Mouse (Mus musculus) skeletal muscle tissue, adult 2 months (tissue): ENCODE results near the gene Cngb1.
A peak's percentile ranks its signal among the peaks of the same experiment; 100 is the strongest.

Experiments used
- DNase-seq: peaks from one replicate; pipeline ENCODE4 v3.0.0-alpha.2; 2012; ENCODE audit warnings: low read depth, low spot score

The Cngb1 gene

DNA sequence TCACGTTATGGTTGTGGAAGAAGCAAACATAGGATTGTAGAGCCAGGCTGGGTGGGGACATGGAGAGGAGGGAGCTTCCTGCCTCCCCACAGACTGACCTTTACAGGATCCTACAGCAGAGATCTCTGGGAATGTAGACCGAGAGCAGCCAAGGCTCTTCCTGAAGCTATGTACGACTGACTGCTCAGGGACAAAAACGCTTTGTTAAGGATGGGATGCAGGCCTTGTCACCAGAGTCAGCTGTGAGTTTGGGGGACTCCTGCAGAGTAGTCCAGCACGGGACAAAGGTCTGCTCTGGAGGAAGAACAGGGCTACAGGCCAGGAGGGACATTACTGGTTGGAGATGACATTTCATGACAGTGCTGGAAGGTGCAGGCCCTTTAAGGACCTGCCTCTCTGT is 18.3 kb upstream of the Cngb1 start:
- no peak for DNase-seq

GRCm38 (mm10) chr8:95323201-95323600 is 16.8 kb upstream of the Cngb1 start:
- no peak for DNase-seq

DNA sequence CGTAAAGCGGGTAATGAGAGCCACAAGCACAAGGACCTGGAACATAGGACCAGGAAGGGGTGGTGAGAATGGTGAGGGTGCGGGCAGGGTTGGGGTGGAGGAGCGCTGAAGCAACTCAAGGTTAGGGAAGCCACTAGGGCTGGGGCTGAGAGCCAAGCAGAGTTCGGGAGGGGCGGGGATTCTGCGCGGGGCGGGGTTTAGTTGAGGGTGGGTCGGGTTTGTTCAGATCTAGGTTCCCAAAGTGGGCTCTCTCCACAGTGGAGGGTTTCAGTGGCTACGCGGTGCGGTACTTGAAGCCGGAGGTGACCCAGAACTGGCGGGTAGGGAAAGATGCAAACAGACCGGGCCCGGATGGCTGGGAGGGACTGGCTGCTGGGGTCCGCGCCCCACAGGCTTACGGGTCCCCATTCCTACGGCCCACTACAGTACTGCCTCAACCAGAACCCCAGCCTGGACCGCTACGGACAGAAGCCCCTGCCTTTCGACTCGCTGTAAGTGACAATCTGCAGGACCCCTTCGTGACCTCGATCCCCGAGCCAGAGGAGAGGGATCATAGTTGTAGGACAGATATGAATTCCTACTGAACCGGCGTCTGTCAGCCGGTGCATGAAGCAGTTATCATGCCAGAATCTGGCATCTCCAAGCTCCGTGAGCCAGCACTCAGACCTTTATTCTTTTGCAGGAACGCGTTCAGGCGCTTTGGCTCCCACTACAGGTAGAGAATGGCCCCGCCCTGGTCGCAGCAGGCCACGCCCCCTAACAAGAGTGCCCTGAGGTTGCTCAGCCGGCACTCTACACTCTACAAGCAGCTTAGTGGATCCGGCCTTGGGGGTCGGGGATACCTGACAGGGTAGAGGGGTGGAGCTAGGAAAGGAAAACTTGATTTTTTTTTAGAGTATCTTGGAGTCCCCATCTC is 14.1 kb upstream of the Cngb1 start:
- DNase-seq: no peak

DNA sequence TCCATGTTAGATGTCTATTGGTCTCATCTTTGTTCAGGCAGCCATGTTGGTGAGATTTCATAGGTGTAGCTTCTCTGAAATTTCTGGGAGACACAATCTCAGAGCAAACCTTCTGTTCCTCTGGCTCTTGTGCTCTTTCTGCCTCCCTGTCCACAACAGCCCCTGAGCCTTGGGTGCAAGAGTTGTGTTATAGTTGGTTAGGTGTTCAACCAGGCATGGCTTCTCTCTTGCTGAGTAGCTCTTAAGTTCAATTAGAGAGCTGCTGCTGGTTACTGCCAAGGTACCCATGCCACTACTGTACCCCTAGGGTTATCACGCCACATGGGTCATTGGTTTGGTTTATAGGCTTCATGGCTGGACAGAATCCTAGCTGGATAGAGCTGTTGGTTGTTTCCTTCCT is 9.0 kb upstream of the Cngb1 start:
- DNase-seq: no peak

DNA sequence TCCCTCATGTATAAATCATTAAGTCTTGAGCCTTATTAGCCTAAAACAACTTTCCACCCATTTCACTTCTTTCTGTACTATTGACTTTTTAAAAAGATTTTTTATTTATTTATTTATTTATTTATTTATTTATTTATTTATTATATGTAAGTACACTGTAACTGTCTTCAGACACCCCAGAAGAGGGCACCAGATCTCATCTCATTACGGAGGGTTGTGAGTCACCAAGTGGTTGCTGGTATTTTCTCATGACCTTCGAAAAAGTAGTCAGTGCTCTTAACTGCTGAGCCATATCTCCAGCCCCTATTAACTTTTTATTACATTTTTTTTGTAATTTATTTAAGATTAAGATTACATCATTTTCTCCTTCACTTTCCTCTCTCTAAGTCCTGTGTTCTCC is 8.3 kb upstream of the Cngb1 start:
- DNase-seq: no peak

GRCm38 (mm10) chr8:95313857-95314256 is 7.5 kb upstream of the Cngb1 start:
- DNase-seq: no peak

- no peak for DNase-seq
Observed at GRCm38 (mm10) chr8:95312836-95313235, 6.5 kb upstream of the Cngb1 start.

DNA sequence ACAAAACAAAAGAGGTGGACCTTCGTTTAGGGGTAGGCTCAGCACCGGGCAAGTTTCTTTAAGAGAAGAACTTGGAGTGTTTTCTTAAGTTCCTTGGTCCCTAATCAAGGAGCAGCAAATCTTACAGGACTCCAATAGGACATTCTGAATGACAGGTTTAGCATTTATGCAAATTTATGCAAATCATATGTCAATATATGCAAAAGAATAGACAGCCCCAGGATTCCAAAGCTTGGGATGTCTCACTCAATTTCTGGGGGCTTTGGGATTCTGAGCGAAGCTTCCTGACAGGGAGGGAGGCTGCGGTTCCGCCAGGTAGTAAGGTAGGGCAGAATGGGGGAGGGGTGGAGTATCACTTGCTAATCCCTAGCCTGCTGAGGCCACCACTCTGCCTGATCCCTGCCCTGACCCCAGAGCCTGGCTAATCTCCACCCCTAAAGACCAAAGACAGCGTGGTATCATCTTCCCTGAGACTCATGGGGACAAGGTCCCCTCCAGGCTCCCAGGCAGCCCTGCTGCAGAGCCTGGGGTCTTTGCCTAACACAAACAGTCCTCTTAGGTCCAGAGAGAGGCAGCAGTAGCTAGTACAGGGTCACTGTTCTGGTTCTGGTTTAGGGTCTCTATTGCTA is 4.1 kb upstream of the Cngb1 start, which contains the start of gene Tepp:
Gene Tepp, plus strand, starts transcription at position 225 of the 629 bp plus-strand sequence.
- no peak for DNase-seq

DNA sequence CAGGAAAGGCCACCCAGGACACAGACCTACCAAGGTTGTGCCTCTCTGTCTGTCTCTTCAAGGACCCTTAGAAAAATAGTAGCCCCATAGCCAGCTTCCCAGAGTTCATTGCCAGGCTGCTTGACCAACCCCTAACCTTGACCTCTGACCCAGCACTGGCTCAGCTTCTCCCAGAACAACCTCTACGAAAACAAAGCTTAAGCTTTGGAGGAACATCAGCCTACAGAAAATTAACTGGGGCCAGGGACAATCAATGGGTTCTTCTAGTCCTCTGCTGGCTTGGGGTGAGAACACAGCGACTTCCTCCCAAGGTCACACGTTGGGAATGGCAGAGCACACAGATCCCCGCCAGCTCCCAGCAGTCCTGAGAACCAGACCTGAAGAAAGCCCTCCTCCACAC is 859 bp downstream of the Cngb1 start:
- no peak for DNase-seq

DNA sequence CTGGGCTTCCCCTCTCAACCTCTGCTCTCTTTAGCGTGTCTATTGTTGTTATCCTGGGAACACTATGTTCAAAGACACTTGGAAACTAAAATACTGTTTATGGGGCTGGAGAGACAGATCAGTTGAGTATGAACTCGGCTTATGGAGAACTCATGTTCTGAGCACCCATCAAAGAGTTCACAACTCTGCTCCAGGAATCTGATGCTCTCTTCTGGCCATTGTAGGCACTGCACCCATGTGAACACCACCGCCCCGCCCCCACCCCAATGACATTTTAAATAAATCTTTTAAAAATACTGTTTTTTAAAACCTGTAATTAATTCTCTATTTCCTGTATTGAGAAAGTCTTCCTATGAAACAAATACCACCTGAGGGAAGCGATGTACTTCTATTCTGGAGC is 4.0 kb downstream of the Cngb1 start:
- DNase-seq: no peak

DNA sequence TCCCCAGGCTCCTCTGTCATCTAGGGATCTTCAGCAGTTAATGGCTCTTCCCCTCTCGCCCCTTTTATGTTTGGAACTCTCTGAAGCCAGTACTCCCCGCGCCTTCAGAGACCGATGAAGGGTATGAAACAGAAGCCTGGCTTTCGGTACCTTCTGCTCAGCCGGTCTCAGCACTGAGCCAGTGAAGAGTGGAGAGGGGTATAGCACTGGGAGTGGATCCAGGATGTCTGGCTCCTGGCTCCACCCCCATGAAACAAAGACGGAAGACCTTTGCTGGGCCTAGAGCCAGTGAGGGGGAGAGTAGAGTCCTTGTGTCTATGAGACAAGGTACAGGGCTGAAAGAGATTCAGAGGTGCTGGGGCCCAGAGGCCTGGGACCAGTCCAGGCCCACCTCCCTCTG is 12.5 kb downstream of the Cngb1 start:
- peak; percentile 7 for DNase-seq

GRCm38 (mm10) chr8:95293172-95293571 is 13.2 kb downstream of the Cngb1 start:
- peak; percentile 64 for DNase-seq

GRCm38 (mm10) chr8:95289066-95289650 is 17.2 kb downstream of the Cngb1 start:
- no peak for DNase-seq

GRCm38 (mm10) chr8:95281493-95281892 is 24.9 kb downstream of the Cngb1 start:
- no peak for DNase-seq

DNA sequence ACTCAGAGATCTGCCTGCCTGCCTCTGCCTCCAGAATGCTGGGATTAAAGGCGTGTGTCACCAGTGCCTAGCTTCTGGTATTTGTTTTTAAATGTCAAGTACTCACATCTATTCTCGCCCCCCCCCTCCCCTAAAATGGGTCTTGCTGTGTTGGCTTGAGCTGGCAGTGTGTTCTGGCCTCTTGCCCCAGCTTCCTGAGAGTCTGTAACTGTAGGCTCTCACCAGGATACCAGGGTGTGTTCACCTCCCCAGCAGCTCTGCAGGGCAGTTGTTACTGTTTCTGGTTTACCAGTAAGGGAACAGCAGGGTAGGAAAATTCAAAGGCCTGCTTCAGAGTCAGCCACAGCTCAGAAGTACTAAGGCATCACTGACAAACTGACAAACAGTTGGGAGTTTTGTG is 33.5 kb downstream of the Cngb1 start:
- DNase-seq: no peak

DNA sequence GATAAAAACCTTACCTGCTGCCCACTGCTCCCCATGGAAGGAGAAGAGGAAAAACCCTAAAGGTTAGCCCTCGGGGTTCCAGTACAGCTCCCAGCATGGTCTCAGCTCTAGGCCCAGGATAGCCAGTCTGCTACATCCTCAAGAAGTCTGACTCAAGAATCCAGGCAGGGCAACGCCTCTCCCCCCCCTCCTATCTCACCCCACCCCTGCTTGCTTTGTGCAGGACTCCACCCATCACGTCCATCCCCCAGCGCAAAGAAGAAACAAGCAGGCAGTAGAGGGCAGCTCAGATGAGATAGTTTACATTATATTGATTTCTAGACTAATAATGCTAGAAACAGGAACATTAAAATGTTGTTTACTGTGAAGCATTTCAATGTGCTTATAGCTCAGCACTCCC is 34.5 kb downstream of the Cngb1 start:
- no peak for DNase-seq

GRCm38 (mm10) chr8:95270501-95270900 is 35.9 kb downstream of the Cngb1 start:
- no peak for DNase-seq

GRCm38 (mm10) chr8:95262181-95262580 is 44.2 kb downstream of the Cngb1 start:
- no peak for DNase-seq

DNA sequence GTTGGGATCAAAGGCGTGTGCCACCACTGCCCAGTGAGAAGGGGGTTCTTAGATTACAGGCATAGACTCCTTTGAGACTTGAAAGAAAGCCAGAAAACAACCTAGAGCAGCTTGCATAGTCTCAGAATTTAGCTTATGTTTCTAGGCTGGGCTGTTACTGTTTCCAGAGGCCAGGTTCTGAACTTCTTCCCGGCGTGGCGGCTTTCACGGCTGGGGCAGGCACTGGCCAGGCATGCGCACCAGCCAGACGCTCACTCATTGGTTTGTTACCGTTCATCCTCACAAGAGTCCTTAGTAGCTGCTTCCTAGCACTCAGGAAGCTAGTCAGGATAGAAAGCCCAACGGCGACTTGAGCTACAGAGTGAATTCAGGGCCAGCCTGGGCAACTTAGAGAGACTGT is 50.8 kb downstream of the Cngb1 start:
- no peak for DNase-seq

DNA sequence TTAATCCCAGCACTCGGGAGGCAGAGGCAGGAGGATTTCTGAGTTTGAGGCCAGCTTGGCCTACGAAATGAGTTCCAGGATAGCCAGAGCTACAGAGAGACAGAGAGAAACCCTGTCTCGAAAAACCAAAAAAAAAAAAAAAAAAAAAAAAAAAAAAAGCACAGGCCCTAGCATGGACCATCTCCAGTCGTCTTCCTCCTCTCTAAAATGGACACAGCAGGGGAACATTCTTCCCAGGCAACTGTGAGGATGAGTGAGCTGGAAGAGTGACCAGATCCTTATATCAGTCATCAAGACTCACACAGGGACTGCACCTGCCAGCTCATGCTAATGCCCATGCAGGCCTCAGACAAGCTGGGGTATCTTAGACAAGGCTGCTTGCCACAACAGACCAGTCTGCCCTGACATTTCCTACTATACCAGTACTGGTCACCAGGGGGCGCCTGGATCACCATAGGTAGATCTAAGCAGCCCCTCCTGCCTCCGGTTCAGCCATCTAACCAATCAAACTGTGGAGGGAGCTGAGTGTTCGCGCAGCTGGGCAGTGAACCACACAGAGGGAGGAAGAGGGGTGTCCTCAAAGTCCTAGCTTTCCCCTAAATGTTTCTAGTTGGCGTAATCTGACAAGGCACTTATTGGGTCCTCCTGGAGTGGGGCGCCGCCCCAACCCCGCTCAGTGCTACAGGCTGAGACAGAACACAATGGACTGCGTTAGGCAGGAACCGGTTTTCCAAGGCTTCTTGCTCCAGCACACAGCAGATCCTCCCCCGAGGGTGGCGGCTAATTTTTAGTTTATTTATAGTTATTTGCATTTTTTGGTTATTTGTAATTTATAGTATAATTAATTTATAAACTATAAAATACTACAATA is 51.6 kb downstream of the Cngb1 start:
- peak; percentile 92 for DNase-seq

DNA sequence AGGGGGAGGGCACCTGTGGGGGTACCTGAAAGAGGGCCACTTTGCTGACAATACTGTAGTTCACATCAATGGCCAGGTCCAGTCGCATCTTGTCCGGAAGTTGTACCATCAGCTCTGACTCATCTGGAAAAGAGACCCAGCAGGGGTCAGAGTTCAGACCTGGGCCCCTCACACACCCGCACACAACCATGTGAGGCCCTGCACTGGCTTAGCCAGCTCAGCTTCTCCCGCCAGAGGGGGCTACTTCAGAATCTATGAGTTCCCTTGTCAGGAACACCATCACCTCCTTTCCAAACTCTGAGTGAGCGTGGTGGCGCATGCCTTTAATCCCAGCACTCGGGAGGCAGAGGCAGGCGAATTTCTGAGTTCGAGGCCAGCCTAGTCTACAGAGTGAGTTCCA is 54.3 kb downstream of the Cngb1 start:
- DNase-seq: no peak

DNA sequence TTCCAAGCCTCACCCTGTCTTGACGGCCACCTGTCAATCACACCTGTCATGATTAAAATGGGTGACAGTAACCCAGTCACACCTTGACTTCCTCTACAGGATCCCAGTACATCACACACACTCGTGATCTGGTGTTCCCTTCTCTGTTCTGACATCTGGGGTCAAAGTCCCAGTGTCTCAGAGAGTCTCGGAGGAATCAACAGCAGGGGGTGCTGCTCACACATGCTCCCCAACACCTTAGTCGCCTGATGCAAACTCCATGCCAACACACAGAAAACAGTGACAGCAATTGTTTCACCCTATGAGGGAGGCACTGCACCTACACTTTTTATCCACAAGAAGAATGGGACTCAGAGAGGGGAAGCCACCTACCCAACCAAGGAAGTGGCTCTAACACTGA is 56.5 kb downstream of the Cngb1 start:
- no peak for DNase-seq
